Mouse (Mus musculus) CH12.LX (cell line): Measurements from ENCODE around the gene Iqcf5.

Experiments
- CTCF ChIP-seq, 2 experiments: IDR thresholded peaks in 1 of 2; conservative IDR thresholded peaks in 1 of 2; 2 replicates each; pipeline ENCODE4 v1.5.1; 2011 to 2012; ENCODE audit warnings: low read depth in 2 of 2, low read length in 2 of 2, improper control_type of control experiment in 1 of 2, inconsistent platforms in 1 of 2, mild to moderate bottlenecking in 1 of 2, moderate library complexity in 1 of 2
- E2F4 ChIP-seq: IDR thresholded peaks from 2 replicates; pipeline ENCODE4 v1.6.1; 2011; ENCODE audit warnings: low read depth, low read length, improper control_type of control experiment; ENCODE audit not compliant: insufficient replicate concordance
- EP300 ChIP-seq: IDR thresholded peaks from 2 replicates; pipeline ENCODE4 v1.6.1; 2011; ENCODE audit warnings: low read length, improper control_type of control experiment
- GABPA ChIP-seq: IDR thresholded peaks from 2 replicates; pipeline ENCODE4 v1.6.1; 2012; ENCODE audit warnings: low read depth, low read length, improper control_type of control experiment, inconsistent platforms; ENCODE audit not compliant: insufficient replicate concordance
- MAZ ChIP-seq: IDR thresholded peaks from 2 replicates; pipeline ENCODE4 v1.6.1; 2012; ENCODE audit warnings: low read depth, mild to moderate bottlenecking, inconsistent platforms, low read length, improper control_type of control experiment, moderate library complexity
- MXI1 ChIP-seq: IDR thresholded peaks from 2 replicates; pipeline ENCODE4 v1.6.1; 2011; ENCODE audit warnings: mild to moderate bottlenecking, low read depth, low read length, improper control_type of control experiment
- NELFE ChIP-seq: IDR thresholded peaks from 2 replicates; pipeline ENCODE4 v1.6.1; 2011; ENCODE audit warnings: low read depth, low read length, improper control_type of control experiment
- NRF1 ChIP-seq: IDR thresholded peaks from 2 replicates; pipeline ENCODE4 v1.6.1; 2014; ENCODE audit warnings: low read depth, mild to moderate bottlenecking, inconsistent platforms, low read length, improper control_type of control experiment, moderate library complexity
- USF1 ChIP-seq: IDR thresholded peaks from 2 replicates; pipeline ENCODE4 v1.6.1; 2014; ENCODE audit warnings: low read depth, mild to moderate bottlenecking, inconsistent platforms, low read length, improper control_type of control experiment
- ZKSCAN1 ChIP-seq: IDR thresholded peaks from 2 replicates; pipeline ENCODE4 v1.6.1; 2012; ENCODE audit warnings: low read depth, inconsistent platforms, low read length, improper control_type of control experiment, borderline replicate concordance

GRCm38 (mm10) chr9:106474456-106474855, 39.9 kb upstream of the Iqcf5 start:
- no peak for TF ChIP-seq E2F4
- TF ChIP-seq CTCF (conservative IDR thresholded peaks at IDR 0.05 in 1 of 2, IDR thresholded peaks at IDR 0.05 in 1 of 2; ENCODE audit: low read depth in 2 of 2, low read length in 2 of 2) = peak; percentile 50 to 71; a peak in 3 of 4 replicates
- TF ChIP-seq ZKSCAN1 = no peak
- no peak for TF ChIP-seq USF1
- no peak for TF ChIP-seq GABPA
- no peak for TF ChIP-seq EP300
- no peak for TF ChIP-seq NELFE
- no peak; the same call in 1 of the 2 replicates for TF ChIP-seq MAZ
- TF ChIP-seq NRF1 = 0 out of 2 replicates have a peak, but pooled peaks have one; percentile 9
- no peak for TF ChIP-seq MXI1
